Mouse (Mus musculus): ENCODE measurements around the gene Nmd3.

Gene Nmd3

GRCm38 (mm10) chr3:69763630-69764565 lies 42.1 kb downstream of the Nmd3 start:
- peak; percentile 33 for DNase-seq (ENCODE audit: low read depth, low spot score)

- DNase-seq (ENCODE audit: low read depth, low spot score): no peak
These were observed 43.4 kb downstream of the Nmd3 start for GRCm38 (mm10) chr3:69765206-69765605.

- no peak for DNase-seq (ENCODE audit: low read depth, low spot score)
These were observed 47.4 kb downstream of the Nmd3 start for GRCm38 (mm10) chr3:69769150-69769549.

GRCm38 (mm10) chr3:69773356-69773755 lies 51.6 kb downstream of the Nmd3 start:
- DNase-seq (ENCODE audit: low read depth, low spot score): no peak

- DNase-seq (ENCODE audit: low read depth, low spot score): no peak
These were observed 57.5 kb downstream of the Nmd3 start for GRCm38 (mm10) chr3:69779246-69779796.

- DNase-seq (ENCODE audit: low read depth, low spot score): no peak
These were observed 71.1 kb downstream of the Nmd3 start for GRCm38 (mm10) chr3:69792823-69793417.

- DNase-seq (ENCODE audit: low read depth, low spot score): peak; percentile 93
These were observed 75.7 kb downstream of the Nmd3 start for GRCm38 (mm10) chr3:69797533-69797932.

- no peak for DNase-seq (ENCODE audit: low read depth, low spot score)
These were observed 76.2 kb downstream of the Nmd3 start for GRCm38 (mm10) chr3:69797969-69798368.

GRCm38 (mm10) chr3:69799096-69799495 lies 77.3 kb downstream of the Nmd3 start:
- no peak for DNase-seq (ENCODE audit: low read depth, low spot score)

- peak; percentile 20 for DNase-seq (ENCODE audit: low read depth, low spot score)
These were observed 79.1 kb downstream of the Nmd3 start for GRCm38 (mm10) chr3:69800829-69801384.

GRCm38 (mm10) chr3:69803137-69803536 lies 81.4 kb downstream of the Nmd3 start:
- no peak for DNase-seq (ENCODE audit: low read depth, low spot score)

Measured in brain, adult 2 months (tissue).